Mouse (Mus musculus): ENCODE data around the gene Bri3.

DNA sequence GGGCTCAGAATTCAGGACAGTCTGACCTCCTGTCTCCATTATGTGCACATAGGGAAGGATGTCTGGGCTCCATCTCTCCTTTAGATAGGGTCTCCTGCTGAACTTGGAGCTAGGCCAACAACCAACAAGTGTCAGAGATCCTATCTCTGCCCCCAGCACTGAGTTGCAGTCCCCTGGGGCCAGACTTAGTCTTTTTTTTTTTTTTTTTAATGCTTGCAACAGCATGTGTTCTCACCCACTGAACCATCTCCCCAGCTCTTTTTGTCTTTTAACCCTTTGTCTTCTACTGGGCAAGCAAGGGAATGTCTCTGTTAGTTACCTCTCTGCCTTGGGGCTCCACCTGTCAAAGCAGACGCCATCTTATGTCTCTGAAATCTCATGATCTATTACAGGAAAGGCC, 5.3 kb upstream of the Bri3 start:
- TF ChIP-seq CTCF (IDR thresholded peaks at IDR 0.05; ENCODE audit: borderline replicate concordance, control insufficient read depth, extremely low read depth, insufficient read depth, low read length, poor library complexity), result no peak
- no peak for TF ChIP-seq POLR2A (IDR thresholded peaks at IDR 0.05; ENCODE audit: control insufficient read depth, extremely low read depth, insufficient read depth, low read length, poor library complexity)

Measured in thymus, adult 2 months (tissue).